Mouse (Mus musculus) c-Kit-negative CD71-positive TER-119-positive erythroid progenitor cells, embryonic 14.5 days (primary cell): ENCODE measurements around the gene Ranbp3.

Experiments used
- DNase-seq: peaks from one replicate; pipeline ENCODE4 v3.0.0-alpha.2; 2013; ENCODE audit warnings: low read depth, low spot score

Ranbp3 gene

DNA sequence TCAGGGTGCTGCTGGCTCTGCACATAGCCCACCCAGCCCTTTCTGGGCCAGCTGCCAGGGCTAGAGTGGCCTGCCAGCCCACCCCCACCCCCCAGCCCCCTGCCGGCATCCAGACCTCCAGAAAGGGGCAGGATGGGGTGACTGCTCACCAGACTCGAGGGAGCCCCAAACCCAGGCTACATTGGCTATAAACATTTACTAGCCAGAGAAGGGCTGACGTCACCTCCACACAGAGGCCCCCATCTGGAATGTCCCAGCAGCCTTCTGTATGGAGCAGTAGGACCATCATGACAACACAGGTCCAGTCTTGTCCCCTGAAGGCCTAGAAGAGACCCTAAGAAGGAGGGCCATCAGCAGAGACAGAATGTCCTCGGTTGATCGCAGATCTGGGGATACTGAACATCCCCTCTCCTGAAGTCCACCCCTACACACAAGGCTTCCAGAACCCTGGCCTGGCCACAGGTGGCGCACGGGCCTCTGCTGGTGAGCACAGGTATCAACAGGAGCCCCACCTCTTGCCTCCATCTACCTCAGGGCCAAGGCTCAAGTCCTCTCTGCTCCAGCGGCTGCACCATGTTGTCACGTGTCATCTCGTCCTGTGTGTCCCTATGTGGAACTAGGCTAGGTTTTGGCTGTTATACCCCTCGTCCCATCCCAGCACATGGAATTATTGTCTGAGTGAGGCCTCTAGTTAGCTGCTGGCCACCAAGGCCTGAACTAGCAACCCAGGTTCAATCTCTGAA is 50.5 kb downstream of the Ranbp3 start:
- DNase-seq = no peak

DNA sequence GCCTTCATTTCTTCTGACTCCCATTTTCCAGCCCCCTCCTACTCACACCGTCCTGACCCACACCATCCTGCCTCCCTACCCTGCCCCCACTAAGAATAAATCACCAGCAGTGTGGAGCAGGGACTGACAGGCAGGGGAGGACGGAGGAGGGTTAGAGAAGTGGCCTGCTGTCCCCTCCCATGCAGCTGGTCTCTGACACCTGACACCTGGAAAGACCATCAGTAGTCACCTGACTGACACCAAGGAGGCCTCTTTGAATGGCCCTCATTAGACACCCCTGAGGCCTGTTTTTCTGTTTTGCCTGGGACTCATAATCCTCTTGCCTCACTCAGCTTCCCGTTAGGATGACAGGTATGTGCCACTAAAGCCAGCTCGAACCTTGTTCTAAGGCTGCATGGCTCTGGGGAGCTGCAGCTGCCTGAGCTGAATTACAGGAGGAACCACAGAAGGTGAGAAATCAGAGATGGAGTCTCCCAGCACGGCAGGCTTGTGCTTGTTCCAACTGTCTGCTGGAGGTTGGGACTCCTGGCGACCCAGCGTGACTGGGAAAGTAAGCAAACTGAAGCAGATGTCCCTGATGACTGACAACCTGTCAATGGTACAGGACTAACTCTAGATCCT is 54.0 kb downstream of the Ranbp3 start:
- no peak for DNase-seq

DNA sequence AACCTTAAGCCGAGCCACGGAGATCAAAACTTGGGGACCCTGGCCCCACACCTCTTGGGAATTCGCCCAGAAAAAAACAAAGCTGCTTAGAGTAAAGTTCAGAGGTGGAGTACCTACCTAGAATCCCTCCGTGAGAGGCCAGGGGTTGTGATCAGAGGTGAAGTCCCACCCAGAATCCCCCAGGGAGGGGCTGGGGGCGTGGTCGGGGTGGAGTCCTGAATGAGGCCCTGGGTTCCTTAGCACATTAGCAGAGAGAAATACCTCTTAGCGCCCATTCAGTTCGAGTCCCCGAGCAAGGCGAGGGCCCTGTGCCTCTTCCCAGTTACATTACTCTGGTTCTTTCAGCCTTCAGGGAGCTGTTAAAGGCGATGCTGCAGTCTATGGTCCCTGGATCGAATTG is 54.6 kb downstream of the Ranbp3 start:
- no peak for DNase-seq

DNA sequence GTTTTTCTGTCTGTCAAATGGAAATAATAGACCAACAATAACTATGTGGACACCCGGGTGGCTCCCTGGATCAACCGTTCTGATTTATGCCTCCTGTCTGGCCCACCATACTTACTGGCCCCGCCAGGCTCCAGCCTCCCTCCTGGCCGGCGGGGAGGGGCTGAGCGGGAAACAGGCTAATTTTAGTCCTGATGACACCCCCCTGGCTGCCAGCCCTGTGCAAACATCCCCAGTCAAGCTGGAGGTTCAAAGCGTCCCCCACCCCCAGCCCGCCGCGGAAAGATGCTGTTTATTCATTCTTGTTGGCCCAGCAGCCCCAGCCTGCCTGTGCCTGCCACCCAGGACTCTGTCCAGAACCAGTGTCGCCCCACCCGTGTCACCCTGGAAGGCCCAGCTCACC is 55.0 kb downstream of the Ranbp3 start:
- DNase-seq = no peak

DNA sequence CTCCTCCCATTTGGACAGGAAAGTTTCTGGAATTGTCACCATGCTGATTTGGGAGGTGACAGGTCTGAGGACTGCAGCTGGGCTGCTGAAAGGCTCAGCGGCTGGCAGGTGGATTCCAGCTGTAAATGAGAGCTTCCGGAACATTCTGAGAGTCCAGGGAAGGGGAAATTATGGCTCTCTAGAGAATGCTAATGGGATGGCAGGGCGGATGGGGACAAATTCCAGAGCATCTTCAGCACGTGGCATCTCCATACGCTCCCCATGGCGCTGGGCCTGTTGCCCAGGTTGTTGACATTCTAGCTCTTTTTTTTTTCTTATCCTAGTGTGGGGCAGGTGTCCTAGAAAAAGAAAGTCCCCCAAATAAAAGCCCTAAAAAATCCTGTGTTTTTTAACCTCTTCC is 56.1 kb downstream of the Ranbp3 start:
- no peak for DNase-seq

DNA sequence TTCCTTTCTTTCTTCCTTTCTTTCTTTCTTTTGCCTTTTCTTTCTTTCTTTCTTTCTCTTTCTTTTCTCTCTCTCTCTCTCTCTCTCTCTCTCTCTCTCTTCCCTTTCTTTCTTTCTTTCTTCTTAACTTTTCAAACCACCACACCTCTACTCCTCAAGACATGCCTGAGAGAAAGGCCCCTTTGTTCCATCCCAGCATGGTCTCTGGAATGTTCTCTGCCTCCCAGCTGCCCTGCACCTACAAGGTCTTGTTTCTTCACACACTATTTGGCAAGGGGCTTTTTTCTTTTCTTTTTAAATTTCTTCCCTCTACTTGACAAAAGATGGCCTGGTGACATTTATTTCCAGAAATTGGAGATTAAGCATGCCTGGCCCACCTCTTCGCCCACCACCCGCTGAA is 56.6 kb downstream of the Ranbp3 start:
- no peak for DNase-seq

DNA sequence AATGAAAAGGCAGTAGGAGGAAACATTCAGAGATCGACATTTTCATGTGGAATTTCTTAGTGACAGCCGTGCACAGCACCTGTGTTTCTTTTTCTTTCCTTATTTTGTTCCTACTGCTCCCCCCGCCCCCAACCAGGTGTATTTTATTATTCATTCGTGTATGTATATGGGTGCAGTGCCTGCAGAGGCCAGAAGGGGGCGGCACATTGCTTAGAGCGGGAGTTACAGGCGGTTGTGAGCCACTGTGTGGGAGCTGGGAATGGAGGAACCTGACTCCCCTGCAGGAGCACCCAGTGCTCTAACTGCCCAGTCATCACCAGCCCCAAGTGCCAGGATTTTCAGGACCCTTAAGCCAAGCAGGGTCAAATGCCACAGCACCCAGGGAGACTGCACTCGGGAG is 63.4 kb downstream of the Ranbp3 start:
- DNase-seq = no peak

DNA sequence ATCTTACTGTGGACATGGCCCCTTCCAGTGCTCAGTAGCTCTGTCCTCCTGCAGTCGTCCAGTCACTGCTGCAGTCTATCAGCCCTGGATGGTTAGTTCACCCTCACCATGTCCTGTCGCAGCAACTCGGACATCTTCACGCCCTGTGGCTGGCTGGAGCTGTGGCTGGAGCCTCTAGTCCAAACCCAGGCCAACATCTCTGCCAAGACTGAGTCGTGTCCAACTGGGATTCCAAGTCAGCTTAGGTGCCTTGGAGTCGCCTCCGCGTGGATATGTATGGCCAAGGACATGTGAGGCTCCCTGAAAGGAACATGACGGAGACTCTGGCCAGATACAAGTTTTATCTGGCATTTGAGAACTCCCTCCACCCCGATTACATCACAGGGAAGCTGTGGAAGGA is 65.1 kb downstream of the Ranbp3 start:
- DNase-seq = no peak

DNA sequence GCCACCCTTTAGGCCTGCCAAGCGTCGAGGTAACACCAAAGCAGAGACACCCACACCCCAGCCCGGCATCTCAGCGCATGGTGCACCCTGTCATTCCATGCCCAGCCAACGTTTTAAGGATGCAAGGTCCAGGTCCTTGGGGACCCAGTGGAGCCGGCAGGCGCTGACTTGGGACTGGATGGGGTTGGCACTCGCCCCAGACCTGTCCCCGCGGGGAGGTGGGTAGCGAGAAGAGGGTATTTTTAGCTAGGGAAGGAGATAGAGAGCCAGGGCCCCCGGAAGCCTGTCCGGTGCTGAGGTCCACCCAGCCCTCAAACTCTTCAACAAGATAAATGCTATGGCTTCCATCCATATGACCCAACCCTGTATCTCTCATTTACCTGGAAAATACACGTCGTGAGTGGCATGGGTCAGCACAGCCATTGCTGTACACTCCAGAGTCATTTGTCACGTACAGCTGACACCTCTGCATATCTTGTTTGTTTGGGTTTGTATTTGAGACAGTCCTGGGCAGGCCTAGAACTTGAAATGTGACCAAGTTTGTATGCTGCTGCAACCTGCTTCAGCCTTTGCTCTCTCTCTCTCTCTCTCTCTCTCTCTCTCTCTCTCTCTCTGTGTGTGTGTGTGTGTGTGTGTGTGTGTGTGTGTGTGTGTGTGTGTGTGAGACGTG is 67.2 kb downstream of the Ranbp3 start:
- no peak for DNase-seq

DNA sequence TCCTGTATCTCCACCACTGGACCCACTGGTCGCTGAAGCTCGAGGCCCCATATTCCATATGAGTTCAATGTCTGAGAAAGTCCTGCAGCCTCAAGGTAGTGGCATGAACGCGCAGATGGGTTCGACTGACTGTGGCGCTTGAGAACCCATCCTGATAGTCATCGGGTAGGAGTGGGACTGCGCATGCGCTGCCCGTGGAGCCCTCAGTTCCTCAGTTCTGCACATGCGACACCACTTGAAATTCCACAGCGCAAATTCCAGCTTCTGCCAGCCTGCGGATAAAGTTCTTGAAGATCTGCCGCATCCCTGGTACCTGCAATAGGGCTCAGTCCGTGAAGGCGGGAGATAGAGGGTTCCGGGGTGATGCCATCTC is 67.7 kb downstream of the Ranbp3 start:
- no peak for DNase-seq

DNA sequence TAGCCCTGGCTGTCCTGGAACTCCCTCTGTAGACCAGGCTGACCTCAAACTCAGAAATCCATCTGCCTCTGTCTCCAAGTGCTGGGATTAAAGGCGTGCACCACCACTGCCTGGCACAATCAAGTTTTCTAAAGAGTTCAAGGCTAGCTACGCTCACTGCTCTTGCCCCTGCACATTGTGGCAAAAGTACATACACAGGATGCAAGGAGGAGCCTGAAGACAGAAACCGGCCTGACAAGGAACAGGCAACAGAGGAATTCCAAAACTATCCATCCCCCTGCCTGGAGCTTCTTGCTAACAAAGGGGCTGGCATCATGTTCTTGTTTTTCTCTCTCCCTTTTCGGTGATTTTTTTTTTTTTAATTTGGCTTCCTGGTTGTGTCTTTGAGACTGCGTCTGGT is 71.1 kb downstream of the Ranbp3 start:
- DNase-seq = no peak

DNA sequence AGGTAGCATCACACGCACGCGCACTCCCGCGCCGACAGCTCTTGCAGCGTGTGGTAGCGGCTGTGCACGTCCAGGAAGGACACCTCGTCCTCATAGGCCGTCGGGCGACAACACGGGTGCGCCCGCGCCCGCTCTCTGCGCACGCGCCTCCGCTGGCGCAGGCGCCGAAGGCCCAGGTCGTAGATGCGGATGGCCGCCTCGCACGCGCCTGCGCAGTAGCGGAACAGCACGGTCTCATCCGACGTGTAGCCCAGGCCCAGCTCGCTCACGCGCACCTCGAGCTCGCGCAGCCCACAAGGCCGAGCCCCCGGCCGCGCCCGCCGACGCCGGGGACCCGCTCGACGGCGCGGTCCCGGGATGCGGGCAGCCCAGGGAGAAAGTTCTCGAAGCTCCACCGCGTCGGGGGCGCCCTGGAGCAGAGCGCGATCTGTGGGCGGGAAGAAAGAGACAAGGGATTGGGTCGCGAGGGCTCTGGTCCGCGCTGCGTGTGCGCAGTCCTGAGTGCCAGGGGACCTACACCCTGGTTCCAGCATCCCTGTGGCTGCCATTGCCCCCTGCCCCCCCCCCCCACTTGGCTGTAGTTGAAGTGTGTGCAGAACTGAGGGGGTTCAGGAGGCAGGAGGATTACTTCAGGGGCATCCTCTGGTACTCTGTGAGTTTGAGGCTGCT is 78.4 kb downstream of the Ranbp3 start:
- no peak for DNase-seq

DNA sequence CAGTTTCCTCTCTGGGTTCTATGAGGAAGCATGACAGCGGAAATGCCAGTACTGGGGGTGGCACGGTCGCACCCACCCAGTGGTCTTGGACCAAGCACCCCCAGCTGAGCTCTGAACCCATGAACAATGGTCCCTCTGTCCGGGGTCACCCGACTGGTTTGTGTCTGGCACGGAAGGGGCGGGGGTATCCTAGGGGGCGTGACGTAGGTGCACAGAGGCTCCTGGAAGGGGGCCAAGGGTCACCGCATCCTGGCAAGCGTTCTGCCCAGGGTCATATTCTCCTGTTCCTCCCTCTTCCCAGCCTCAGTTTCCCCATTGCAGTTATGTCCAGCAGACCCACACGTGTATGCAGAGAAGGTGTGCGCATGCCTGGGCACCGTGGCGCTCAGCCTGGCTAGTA is 80.4 kb downstream of the Ranbp3 start:
- DNase-seq = no peak

DNA sequence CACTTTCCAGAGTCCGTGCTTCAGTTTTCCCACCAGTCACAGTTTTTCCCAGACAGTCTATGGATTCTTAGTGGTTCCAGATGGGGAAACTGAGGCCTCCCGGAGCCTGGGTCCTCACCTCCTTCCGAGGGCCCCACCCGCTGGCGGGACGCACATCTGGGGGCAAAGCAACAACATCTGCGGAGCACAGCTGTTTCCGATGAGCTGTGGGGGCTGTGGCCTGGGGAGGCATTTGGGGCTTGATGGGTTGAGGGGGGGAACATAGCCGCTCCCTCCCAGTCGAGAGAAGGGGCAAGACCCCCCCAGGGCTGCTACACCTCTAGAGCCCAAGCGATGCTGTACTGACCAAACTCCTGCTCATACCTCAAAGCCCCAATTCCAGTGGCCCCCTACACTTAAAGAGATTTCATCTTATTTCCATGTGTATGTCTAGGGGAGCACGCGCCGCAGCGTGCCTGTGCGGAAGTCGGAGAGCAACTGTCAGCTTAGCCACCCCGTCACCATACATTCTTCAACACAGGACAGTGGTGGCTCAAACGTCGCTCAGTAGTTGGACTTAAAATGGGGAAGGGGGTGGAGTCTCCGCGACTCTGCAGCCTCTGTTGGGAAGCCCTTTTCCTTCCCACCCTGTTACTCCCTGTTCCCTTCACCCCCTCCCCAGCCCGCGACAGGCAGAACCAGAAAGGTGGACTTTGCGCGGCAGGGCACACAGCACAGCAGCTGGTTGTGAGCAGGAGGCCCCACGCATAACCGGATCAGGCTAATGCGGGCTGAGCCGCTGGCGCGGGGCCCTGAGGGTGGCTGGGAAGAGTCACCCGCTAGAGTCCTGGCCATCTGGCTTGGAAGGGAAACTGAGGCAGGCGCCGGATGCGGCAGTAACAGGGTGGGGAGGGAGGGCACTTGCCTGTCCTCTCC is 81.4 kb downstream of the Ranbp3 start:
- no peak for DNase-seq

DNA sequence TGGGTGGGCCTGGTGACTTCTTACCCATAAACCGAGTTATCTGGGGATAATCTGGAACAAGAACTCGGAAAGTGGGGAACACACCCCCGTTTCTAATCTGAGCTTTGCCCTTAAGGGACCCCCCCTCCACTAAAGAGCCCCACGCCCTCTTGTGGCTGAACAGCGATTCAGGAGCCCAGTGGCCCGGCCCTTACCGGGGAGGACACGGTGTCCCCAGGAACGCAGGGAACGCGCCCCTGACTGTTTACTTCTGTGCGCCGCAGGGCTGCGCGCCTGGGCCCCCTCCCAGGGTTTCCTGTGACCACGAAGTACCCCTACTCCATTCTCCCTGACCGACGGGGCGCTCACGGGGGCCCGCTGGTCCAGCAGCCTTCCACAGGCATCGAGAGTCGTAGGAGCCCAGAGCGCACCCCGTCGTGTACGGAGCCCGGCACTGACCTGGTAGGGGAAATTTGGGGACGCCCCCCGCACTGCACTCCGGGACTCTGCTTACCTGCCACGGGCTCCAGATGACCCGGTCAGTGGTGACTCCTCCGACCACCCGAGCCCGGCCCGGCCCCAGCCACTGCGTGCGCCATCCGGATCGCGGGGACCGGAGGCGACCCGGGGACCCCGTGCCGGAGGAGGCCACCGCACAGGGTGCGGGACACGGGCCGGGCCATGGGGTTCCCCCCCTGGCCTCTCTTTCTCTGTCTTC is 83.8 kb downstream of the Ranbp3 start:
- DNase-seq = no peak

DNA sequence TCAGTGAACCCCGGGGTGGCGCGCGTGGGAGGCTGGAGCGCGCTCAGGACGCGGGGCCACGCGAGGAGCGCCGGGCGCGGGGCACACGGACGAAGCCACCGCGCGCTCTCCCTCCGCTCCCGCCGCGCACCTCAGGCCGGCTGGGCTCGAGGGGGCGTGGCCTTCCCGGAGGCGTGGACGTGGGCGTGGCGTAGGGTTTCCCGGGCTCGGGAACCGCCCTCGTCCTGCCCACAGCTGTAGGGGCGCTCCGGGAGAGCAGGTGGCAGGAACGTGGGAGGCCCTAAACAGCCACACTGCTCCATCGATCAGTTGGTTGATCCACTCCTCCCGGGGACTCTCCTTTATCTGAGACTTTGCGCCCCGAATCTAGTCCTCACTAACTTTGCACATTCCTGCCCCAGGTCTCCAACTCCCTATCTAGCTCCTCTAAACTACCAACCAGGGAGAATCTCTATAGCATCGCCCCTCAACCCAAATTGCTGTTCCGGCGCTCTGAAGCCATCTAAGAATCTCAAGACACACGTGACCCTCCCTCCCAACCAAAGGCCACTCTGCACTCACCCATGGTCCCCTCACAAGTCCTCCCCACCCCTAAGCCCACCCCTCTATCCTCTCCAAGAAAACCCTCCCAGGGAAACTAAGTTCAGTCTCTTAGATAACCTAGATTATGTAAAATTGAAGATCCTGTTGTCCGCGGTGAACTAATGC is 84.5 kb downstream of the Ranbp3 start, which contains the start of gene Nrtn:
Nrtn (minus strand) TSS at position 115 of the 708 bp plus-strand sequence.
- peak; percentile 79 for DNase-seq

DNA sequence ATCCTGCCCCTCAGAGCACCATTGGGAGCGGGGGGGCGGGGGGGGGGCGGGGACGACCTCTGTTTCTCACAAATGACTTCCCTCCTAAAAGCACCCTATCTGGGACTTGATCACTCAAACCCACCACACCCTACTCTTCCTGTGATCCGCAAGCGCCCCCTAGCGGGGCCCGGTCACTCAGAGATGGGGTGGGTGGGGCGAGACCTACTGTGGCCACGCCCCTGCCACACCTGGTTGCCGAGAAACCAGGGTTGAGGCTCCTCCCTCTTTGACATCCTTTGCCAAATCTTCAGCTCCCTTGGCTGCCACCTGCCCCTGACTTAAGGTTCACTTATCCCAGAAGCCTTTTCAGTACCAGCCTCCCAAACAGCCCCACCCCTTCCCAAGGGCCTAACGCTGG is 85.0 kb downstream of the Ranbp3 start:
- DNase-seq = peak; percentile 71

DNA sequence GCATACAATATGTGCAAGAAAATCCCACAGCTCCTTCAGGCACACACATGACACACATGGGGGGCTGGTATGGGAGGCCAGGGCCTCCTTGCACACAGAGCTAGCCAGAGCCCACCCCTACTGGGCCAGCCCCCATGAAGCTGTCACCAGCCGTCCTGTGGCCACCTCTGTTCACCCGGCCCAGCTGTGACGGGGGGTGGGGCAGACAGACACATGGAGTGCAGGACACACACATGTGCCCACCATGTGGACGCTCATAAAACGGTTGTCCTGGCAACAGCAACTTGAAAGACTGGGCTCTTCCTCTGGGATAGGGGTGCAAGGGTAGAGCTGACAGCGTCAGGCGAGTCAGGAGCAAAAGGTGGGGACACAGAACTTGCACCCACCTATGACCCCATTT is 86.2 kb downstream of the Ranbp3 start:
- no peak for DNase-seq

DNA sequence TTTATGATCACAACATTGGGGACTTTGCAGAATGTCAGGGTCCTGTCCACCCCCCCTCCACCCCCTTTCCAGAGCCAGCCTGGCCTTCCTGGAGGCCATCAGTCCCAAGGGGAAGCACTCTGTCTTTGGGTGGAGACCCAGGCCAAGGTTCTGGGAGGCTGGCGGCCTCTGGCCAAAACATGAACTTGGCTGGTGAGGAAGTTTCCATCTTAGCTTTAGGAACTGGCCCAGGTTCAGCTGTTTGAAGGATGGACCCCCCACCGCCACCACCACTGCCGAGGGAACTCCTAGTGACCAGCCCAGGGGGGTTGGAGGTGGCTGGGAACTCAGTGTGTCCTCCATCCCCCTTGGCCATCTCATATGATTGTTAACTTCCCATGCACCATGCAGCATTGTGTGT is 88.0 kb downstream of the Ranbp3 start:
- DNase-seq = no peak
